Mouse (Mus musculus) erythroblast, embryonic 14.5 days (primary cell): Measurements from ENCODE around the gene Agpat4.

Experiments
- GATA1 ChIP-seq: IDR thresholded peaks from 2 replicates; pipeline ENCODE4 v1.6.1; 2012; ENCODE audit warnings: low read length, inconsistent platforms, mixed read lengths
- TAL1 ChIP-seq: IDR thresholded peaks from 3 replicates; pipeline ENCODE4 v1.6.1; 2012; ENCODE audit warnings: low read length, inconsistent platforms, mixed read lengths

DNA sequence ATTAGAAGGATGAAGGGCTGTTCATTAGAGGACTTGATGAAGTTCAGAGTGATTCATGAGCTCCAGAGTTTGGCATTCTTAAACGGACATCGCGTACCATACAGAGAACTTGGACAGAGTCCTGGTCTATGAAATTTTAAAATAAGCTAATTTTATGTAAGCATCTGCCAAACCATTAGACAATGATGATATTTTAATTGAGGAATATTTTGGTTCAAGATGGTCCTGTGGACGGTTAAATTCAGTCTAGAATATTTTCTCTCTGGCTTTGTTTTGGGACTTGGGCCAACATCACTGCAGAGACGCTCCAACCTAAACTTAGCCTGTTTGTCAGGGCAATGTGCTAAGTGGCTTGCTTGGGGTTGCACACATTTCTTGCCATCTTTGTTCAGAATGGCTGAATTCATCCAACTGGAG, 25.5 kb downstream of the Agpat4 start:
- TF ChIP-seq GATA1: no peak
- TF ChIP-seq TAL1: no peak
